ENCODE assay signal across 27 mouse cellular contexts in the genomic region with DNA sequence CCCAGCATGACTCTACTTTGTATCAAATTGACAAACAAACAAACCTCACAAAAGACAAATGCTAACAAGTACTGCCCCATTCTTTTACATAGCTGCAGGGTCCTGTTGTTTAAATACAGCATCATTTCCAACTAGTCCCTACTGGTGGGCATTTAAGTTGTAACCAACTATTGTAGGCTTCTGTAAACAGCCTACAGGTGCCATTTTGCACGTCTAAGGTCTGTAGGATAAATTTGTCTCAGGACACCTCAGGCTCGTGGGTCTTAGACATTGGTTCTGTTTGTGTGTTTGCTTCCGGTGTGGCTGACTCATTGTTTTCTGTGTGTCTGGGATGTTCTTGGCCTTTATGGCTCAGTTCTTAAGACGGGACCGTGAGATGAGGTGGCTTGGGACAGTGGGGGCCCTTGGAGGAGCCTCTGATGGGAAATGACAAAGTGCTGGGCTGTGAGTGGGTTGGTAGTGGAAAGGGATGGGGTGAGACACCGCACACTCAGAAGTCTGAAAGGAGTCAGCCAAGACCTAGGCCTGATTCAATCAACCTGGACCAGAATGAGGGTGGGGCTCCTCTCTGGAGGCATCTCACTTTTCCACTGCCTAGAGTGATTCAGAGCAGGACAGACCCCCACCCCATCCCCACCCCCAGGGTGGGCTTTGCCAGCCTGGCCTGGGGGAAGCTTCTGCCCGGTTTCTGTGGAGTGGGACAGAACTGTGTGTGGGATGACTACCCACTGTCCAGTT. TPM values are rescaled to one million over a fixed set of nuclear protein-coding genes. Genes with fewer than 3 reads are reported as not detected.
DNase-seq lines count a peak whose midpoint lies in the region; ATAC-seq and TF ChIP-seq lines count a peak whose summit lies in the region.
"Had no signal": no experiment of that assay in that cellular context is flagged by ENCODE, and none has a peak within 500 bp of the region (broad histone marks: within the 10 kb centered on the region; RNA-seq: fewer than 3 reads in every experiment).

No protein-coding gene starts in this region.

- no peak overlapping the region for H3K9ac ChIP-seq in forebrain, embryonic 13.5 days
- H3K9ac ChIP-seq in hindbrain, postnatal 0 days (replicated peaks; ENCODE audit: low read length), result no peak overlapping the region
- H3K9ac ChIP-seq in hindbrain, embryonic 16.5 days (ENCODE audit: low read depth, low read length), result no peak overlapping the region
- H3K9ac ChIP-seq in ES-Bruce4 (ENCODE audit: low read depth, poor library complexity, severe bottlenecking), result no peak overlapping the region
- H3K9ac ChIP-seq: embryonic facial prominence, embryonic 13.5 days; heart, embryonic 15.5 days had no signal

- TF ChIP-seq CTCF in hindbrain, postnatal 0 days (IDR thresholded peaks at IDR 0.05; ENCODE audit: low read depth), result no peak
- TF ChIP-seq CTCF in ES-Bruce4 (IDR thresholded peaks at IDR 0.05; ENCODE audit: low read depth, low read length), result no peak

- peaks cover 41% of the 10 kb centered on the region for H3K4me1 ChIP-seq in forebrain, embryonic 10.5 days
- H3K4me1 ChIP-seq in forebrain, embryonic 13.5 days, result peaks cover 13% of the 10 kb centered on the region; the same call in 1 of the 2 replicates
- no peaks in the 10 kb centered on the region for H3K4me1 ChIP-seq in hindbrain, postnatal 0 days (ENCODE audit: insufficient read depth, low read length)
- H3K4me1 ChIP-seq in hindbrain, embryonic 16.5 days (ENCODE audit: control insufficient read depth, insufficient read depth, low read depth, low read length), result no peaks in the 10 kb centered on the region
- peaks cover 21% of the 10 kb centered on the region for H3K4me1 ChIP-seq in ES-Bruce4 (ENCODE audit: control insufficient read depth, insufficient read depth, low read length)
- H3K4me1 ChIP-seq: embryonic facial prominence, embryonic 13.5 days; heart, embryonic 15.5 days had no signal

- no peak overlapping the region for H3K4me2 ChIP-seq in forebrain, embryonic 13.5 days
- no peak overlapping the region for H3K4me2 ChIP-seq in hindbrain, postnatal 0 days (ENCODE audit: low read depth, low read length)
- H3K4me2 ChIP-seq in hindbrain, embryonic 16.5 days (ENCODE audit: low read length), result no peak overlapping the region
- H3K4me2 ChIP-seq: embryonic facial prominence, embryonic 13.5 days; heart, embryonic 11.5 days; heart, embryonic 15.5 days had no signal

- no peak for DNase-seq in forebrain, embryonic 10.5 days (ENCODE audit: extremely low spot score, low spot score)
- DNase-seq in hindbrain, postnatal 0 days (ENCODE audit: low spot score), result no peak
- peak; percentile 89 for DNase-seq in ZHBTc4 (ENCODE audit: low read depth, low spot score)
- DNase-seq in cerebellum, postnatal 25 days, result no peak
- DNase-seq: adrenal gland, adult 2 months; adrenal gland, postnatal 25 days; cerebellum, adult 18-20 months; cerebellum, postnatal 10 days; embryo, embryonic 11 days; gastrocnemius, postnatal 10 days; heart, adult 2 months; heart, postnatal 14 days; kidney, adult 8-10 months had no signal

- H3K9me3 ChIP-seq in forebrain, embryonic 10.5 days, result no peaks in the 10 kb centered on the region
- no peaks in the 10 kb centered on the region for H3K9me3 ChIP-seq in forebrain, embryonic 13.5 days (replicated peaks)
- H3K9me3 ChIP-seq in hindbrain, postnatal 0 days (ENCODE audit: low read length), result no peaks in the 10 kb centered on the region
- no peaks in the 10 kb centered on the region for H3K9me3 ChIP-seq in hindbrain, embryonic 16.5 days (ENCODE audit: control insufficient read depth, low read length)
- no peaks in the 10 kb centered on the region for H3K9me3 ChIP-seq in ES-Bruce4 (replicated peaks; ENCODE audit: control insufficient read depth, insufficient read depth, low read length, poor library complexity, severe bottlenecking)
- H3K9me3 ChIP-seq: embryonic facial prominence, embryonic 13.5 days; heart, embryonic 15.5 days had no signal

- TF ChIP-seq EP300 in ES-Bruce4 (IDR thresholded peaks at IDR 0.05; ENCODE audit: insufficient read depth, low read depth, low read length), result peak; percentile 85

- no peak for ATAC-seq in forebrain, embryonic 13.5 days
- ATAC-seq in hindbrain, postnatal 0 days, result 0 out of 2 replicates have a peak, but pooled peaks have one; percentile 24
- no peak for ATAC-seq in hindbrain, embryonic 16.5 days
- ATAC-seq: forebrain, embryonic 16.5 days; intestine, embryonic 16.5 days had no signal

- no peaks in the 10 kb centered on the region for H3K27me3 ChIP-seq in forebrain, embryonic 10.5 days (ENCODE audit: poor library complexity, severe bottlenecking)
- H3K27me3 ChIP-seq in forebrain, embryonic 13.5 days, result no peaks in the 10 kb centered on the region
- H3K27me3 ChIP-seq in hindbrain, postnatal 0 days (ENCODE audit: insufficient read depth, low read length), result no peaks in the 10 kb centered on the region
- no peaks in the 10 kb centered on the region for H3K27me3 ChIP-seq in hindbrain, embryonic 16.5 days (replicated peaks; ENCODE audit: control insufficient read depth, insufficient read depth, low read length)
- H3K27me3 ChIP-seq in ES-Bruce4 (ENCODE audit: control insufficient read depth, insufficient read depth, low read length, poor library complexity, severe bottlenecking), result no peaks in the 10 kb centered on the region
- H3K27me3 ChIP-seq: embryonic facial prominence, embryonic 13.5 days; heart, embryonic 15.5 days had no signal

- peak overlapping the region; percentile 60 for H3K27ac ChIP-seq in forebrain, embryonic 10.5 days
- H3K27ac ChIP-seq in forebrain, embryonic 13.5 days, result no peak overlapping the region
- no peak overlapping the region for H3K27ac ChIP-seq in hindbrain, postnatal 0 days
- H3K27ac ChIP-seq in hindbrain, embryonic 16.5 days (ENCODE audit: low read depth, low read length), result no peak overlapping the region
- peak overlapping the region; percentile 95 for H3K27ac ChIP-seq in ES-Bruce4 (ENCODE audit: insufficient read depth, low read length)
- H3K27ac ChIP-seq: embryonic facial prominence, embryonic 13.5 days; heart, adult 2 months; heart, embryonic 15.5 days had no signal

- H3K36me3 ChIP-seq in forebrain, embryonic 10.5 days (replicated peaks), result no peaks in the 10 kb centered on the region
- no peaks in the 10 kb centered on the region for H3K36me3 ChIP-seq in forebrain, embryonic 13.5 days (ENCODE audit: poor library complexity, severe bottlenecking)
- H3K36me3 ChIP-seq in hindbrain, postnatal 0 days (ENCODE audit: insufficient read depth, low read length), result no peaks in the 10 kb centered on the region
- no peaks in the 10 kb centered on the region for H3K36me3 ChIP-seq in hindbrain, embryonic 16.5 days (ENCODE audit: control insufficient read depth, insufficient read depth, low read length)
- H3K36me3 ChIP-seq in ES-Bruce4 (ENCODE audit: control insufficient read depth, insufficient read depth, low read length, poor library complexity, severe bottlenecking), result no peaks in the 10 kb centered on the region
- H3K36me3 ChIP-seq: embryonic facial prominence, embryonic 13.5 days; heart, embryonic 15.5 days had no signal

- H3K4me3 ChIP-seq in forebrain, embryonic 10.5 days, result no peak overlapping the region
- no peak overlapping the region for H3K4me3 ChIP-seq in forebrain, embryonic 13.5 days
- H3K4me3 ChIP-seq in hindbrain, postnatal 0 days (ENCODE audit: low read length), result no peak overlapping the region
- H3K4me3 ChIP-seq in hindbrain, embryonic 16.5 days (ENCODE audit: low read length), result no peak overlapping the region
- H3K4me3 ChIP-seq in ES-Bruce4 (ENCODE audit: low read depth, low read length), result no peak overlapping the region
- H3K4me3 ChIP-seq: embryonic facial prominence, embryonic 13.5 days; heart, adult 2 months; heart, embryonic 15.5 days had no signal

- 79% methylated on average over 7 of the region's 7 CpGs for WGBS in forebrain, embryonic 10.5 days
- 75% methylated on average over 7 of the region's 7 CpGs for WGBS in forebrain, embryonic 13.5 days
- 76% methylated on average over 7 of the region's 7 CpGs for WGBS in hindbrain, postnatal 0 days
- WGBS in hindbrain, embryonic 16.5 days, result 78% methylated on average over 7 of the region's 7 CpGs

- no peak for TF ChIP-seq POLR2A in ES-Bruce4 (IDR thresholded peaks at IDR 0.05; ENCODE audit: insufficient read depth, low read length)

RNA-seq across cellular contexts. Expression of gene Kcnk5, which starts 35.1 kb away (rescaled TPM):
- polyA plus RNA-seq in forebrain, embryonic 10.5 days (2016; fragmentation: Nextera tagmentation; extraction: Ambion mirVana), result 16.1 and 16.8 TPM in 2 replicates
- polyA plus RNA-seq in forebrain, embryonic 13.5 days (2015; fragmentation: Nextera tagmentation; extraction: Ambion mirVana), result 7.3 and 9.0 TPM in 2 replicates
- 0.84 and 1.7 TPM in 2 replicates for total RNA-seq in hindbrain, postnatal 0 days (2014; rRNA removed)
- polyA plus RNA-seq in hindbrain, postnatal 0 days (2015; fragmentation: Nextera tagmentation; extraction: Ambion mirVana), result 1.0 TPM in 2 replicates
- polyA plus RNA-seq in hindbrain, embryonic 16.5 days (2015; fragmentation: Nextera tagmentation; extraction: Ambion mirVana), result 1.4 and 1.7 TPM in 2 replicates
- 15.8 and 21.5 TPM in 2 replicates for polyA plus RNA-seq in ES-Bruce4 (2011; ENCODE audit: insufficient read depth, insufficient read length, low read depth, missing spikeins)

RNA-seq across cellular contexts. Expression of gene Kcnk16, which starts 52.3 kb away (rescaled TPM):
- not detected in 2 replicates for polyA plus RNA-seq in forebrain, embryonic 10.5 days (2016; fragmentation: Nextera tagmentation; extraction: Ambion mirVana)
- polyA plus RNA-seq in forebrain, embryonic 13.5 days (2015; fragmentation: Nextera tagmentation; extraction: Ambion mirVana), result not detected in 2 replicates
- 0.18 TPM in 1 of 2 replicates, not detected in the other for total RNA-seq in hindbrain, postnatal 0 days (2014; rRNA removed)
- not detected in 2 replicates for polyA plus RNA-seq in hindbrain, postnatal 0 days (2015; fragmentation: Nextera tagmentation; extraction: Ambion mirVana)
- 0.09 TPM in 1 of 2 replicates, not detected in the other for polyA plus RNA-seq in hindbrain, embryonic 16.5 days (2015; fragmentation: Nextera tagmentation; extraction: Ambion mirVana)
- not detected in 2 replicates for polyA plus RNA-seq in ES-Bruce4 (2011; ENCODE audit: insufficient read depth, insufficient read length, low read depth, missing spikeins)
- total RNA-seq: adrenal gland, adult 2 months; adrenal gland, postnatal 25 days; common myeloid progenitor, adult 5-6 weeks; gastrocnemius, postnatal 10 days; heart, adult 2 months; heart, postnatal 14 days; hematopoietic stem cell, adult 5-6 weeks; MEL had no signal
- polyA plus RNA-seq: adrenal gland, adult 2 months; C2C12; embryonic facial prominence, embryonic 13.5 days; forebrain, embryonic 16.5 days; frontal cortex, adult 2 months; gonadal fat pad, adult 2 months; heart, adult 2 months; heart, embryonic 11.5 days had no signal

Comparison
In these comparisons a context has a peak if more than half of its experiments do, and no peak if none do; other contexts are left out.
1. H3K27ac ChIP-seq: peak in forebrain, embryonic 10.5 days (single experiment) and ES-Bruce4 (single experiment); none in forebrain, embryonic 13.5 days (single experiment), hindbrain, postnatal 0 days (single experiment) and hindbrain, embryonic 16.5 days (single experiment).